Mouse (Mus musculus) erythroid progenitor cell, adult 5-6 weeks (primary cell): ENCODE results near the gene Usp29. TPM values are rescaled to one million over a fixed set of nuclear protein-coding genes. Genes with fewer than 3 reads are reported as not detected.

Experiments
- ATAC-seq: replicated peaks from 2 replicates; pipeline ENCODE4 v1.8.0; 2016; ENCODE audit warnings: moderate number of reproducible peaks, mild to moderate bottlenecking, moderate TSS enrichment, inconsistent platforms; ENCODE audit not compliant: poor library complexity, low FRiP score, severe bottlenecking
- total RNA-seq, 2 experiments: library from RNA; stranded (forward) in 1 of 2; stranded (reverse) in 1 of 2; fragments of 150-400 nt in 1 of 2; fragments of 186-747, 209-891 nt in 1 of 2; gene quantifications; 2 replicates each; pipeline versions ENCODE4 v1.2.3 to v1.2.4; 2015 to 2017; ENCODE audit warnings: low replicate concordance in 2 of 2

Usp29 gene
- total RNA-seq (2015; ENCODE audit: low replicate concordance) (not detected in 2 replicates), total RNA-seq (2017; ENCODE audit: low replicate concordance) (not detected in 2 replicates)

GRCm38 (mm10) chr7:6730241-6730640 lies at the start of gene Usp29, which contains the start of gene Peg3:
TSS of gene Usp29 (plus strand) at chr7:6730578.
TSS of gene Peg3 (minus strand) at chr7:6730431.
- no peak for ATAC-seq

GRCm38 (mm10) chr7:6685511-6685910 lies 44.9 kb upstream of the Usp29 start:
- no peak for ATAC-seq

- ATAC-seq: no peak
These were observed 33.9 kb upstream of the Usp29 start, which contains the start of gene Zim1 for GRCm38 (mm10) chr7:6696241-6697045. TSS of gene Zim1 (minus strand) at chr7:6696450.

GRCm38 (mm10) chr7:6699230-6699629 lies 31.1 kb upstream of the Usp29 start:
- ATAC-seq: no peak

- no peak for ATAC-seq
These were observed 22.9 kb upstream of the Usp29 start for GRCm38 (mm10) chr7:6707416-6708015.

GRCm38 (mm10) chr7:6708451-6709180 lies 21.8 kb upstream of the Usp29 start:
- ATAC-seq: no peak

GRCm38 (mm10) chr7:6709396-6709795 lies 21.0 kb upstream of the Usp29 start:
- no peak for ATAC-seq

- no peak for ATAC-seq
These were observed 2.8 kb upstream of the Usp29 start for GRCm38 (mm10) chr7:6727351-6728121.

GRCm38 (mm10) chr7:6728263-6728931 lies 2.0 kb upstream of the Usp29 start:
- no peak for ATAC-seq

- peak; percentile 39; the same call in 1 of the 2 replicates for ATAC-seq
These were observed 1.1 kb upstream of the Usp29 start for GRCm38 (mm10) chr7:6729061-6729817.

- no peak for ATAC-seq
These were observed 423 bp downstream of the Usp29 start for GRCm38 (mm10) chr7:6730801-6731200.

GRCm38 (mm10) chr7:6731373-6731772 lies 995 bp downstream of the Usp29 start:
- ATAC-seq: no peak

- ATAC-seq: no peak
These were observed 1.6 kb downstream of the Usp29 start for GRCm38 (mm10) chr7:6731930-6732329.

GRCm38 (mm10) chr7:6736060-6736459 lies 5.7 kb downstream of the Usp29 start:
- ATAC-seq: no peak

- ATAC-seq: no peak
These were observed 14.0 kb downstream of the Usp29 start for GRCm38 (mm10) chr7:6744281-6744904.

- no peak for ATAC-seq
These were observed 18.8 kb downstream of the Usp29 start for GRCm38 (mm10) chr7:6749196-6749595.

GRCm38 (mm10) chr7:6753440-6753839 lies 23.1 kb downstream of the Usp29 start:
- no peak for ATAC-seq

GRCm38 (mm10) chr7:6756777-6757291 lies 26.5 kb downstream of the Usp29 start:
- ATAC-seq: no peak
